Mouse (Mus musculus): Measurements from ENCODE around the gene Ankra2. TPM values are rescaled to one million over a fixed set of nuclear protein-coding genes. Genes with fewer than 3 reads are reported as not detected.

Gene Ankra2
- polyA plus RNA-seq, 1 experiment from 2014 or later: 20.6 TPM

DNA sequence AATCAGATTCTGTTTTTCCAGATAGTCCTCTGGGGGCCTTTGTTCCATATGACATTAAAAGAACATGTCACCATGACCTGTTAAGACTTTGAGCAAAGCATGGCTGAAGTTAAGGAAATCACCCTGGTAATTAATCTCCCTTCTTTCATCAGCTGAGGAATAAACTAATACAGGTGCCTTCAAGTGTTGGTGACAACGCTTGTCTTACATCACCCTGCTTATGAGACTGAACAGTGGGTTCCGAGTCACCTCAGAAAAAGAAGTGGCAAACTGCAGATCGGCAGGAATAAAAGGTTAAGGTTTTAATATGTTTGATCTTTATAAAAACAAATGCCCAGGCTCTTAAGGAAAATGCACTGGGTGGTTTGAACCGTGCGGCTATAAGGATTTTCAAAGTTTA is 16.8 kb downstream of the Ankra2 start, which contains the start of gene Gm21976:
Gene Gm21976 (plus strand): TSS at position 202 of the 400 bp plus-strand sequence.
- Histone ChIP-seq H3K4me3 (replicated peaks; ENCODE audit: low read length) (no peak within 1 kb of the TSS), H3K9ac (ENCODE audit: low read length) (no peak within 1 kb of the TSS), H3K9me3 (replicated peaks; ENCODE audit: control insufficient read depth, low read length) (no peaks in the 10 kb centered on the region), H3K4me1 (ENCODE audit: control insufficient read depth, insufficient read depth, low read length) (no peaks in the 10 kb centered on the region), H3K27me3 (ENCODE audit: control insufficient read depth, insufficient read depth, low read length) (no peaks in the 10 kb centered on the region), H3K4me2 (ENCODE audit: low read depth, low read length) (no peak within 1 kb of the TSS), H3K27ac (ENCODE audit: low read length) (no peak within 1 kb of the TSS), H3K36me3 (ENCODE audit: control insufficient read depth, insufficient read depth, low read length) (0 out of 2 replicates have a peak, but pooled peaks cover under 1% of the 10 kb centered on the region)
- 76% methylated on average over 5 of the region's 5 CpGs for WGBS
- ATAC-seq (ENCODE audit: insufficient read depth, low FRiP score): no peak

DNA sequence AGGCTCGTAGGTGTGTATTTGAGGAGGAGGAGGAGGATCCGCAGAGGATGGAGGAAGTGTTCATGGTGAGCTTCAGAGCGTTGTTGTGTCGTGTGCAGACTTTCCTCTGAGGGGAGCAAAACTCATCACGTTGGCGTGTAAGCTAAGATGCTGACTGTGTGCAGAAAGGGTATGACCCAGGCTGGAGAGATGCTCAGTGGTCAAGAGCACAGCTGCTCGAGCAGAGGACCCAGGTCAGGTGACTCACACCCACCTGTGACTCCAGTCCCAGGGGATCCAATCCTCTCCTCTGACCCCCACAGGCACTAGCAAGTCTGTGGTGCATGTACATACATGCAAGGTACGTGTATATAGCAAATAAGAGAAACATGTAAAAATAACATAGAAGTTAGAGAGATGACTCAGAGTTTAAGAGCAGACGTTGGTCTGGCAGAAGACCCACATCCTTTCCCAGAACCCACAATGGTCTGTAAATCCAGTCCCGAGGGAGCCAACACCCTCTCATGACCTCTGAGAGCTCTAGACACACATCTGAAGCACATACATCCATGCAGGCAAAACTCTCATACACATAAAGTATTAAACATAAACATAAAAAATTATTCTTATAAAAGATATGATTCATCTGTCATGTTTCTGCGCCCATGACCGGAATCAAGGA is 18.2 kb downstream of the Ankra2 start:
- Histone ChIP-seq H3K27ac (ENCODE audit: low read length) (no peak overlapping the region), H3K36me3 (ENCODE audit: control insufficient read depth, insufficient read depth, low read length) (no peaks in the 10 kb centered on the region), H3K4me2 (ENCODE audit: low read depth, low read length) (no peak overlapping the region), H3K9me3 (replicated peaks; ENCODE audit: control insufficient read depth, low read length) (no peaks in the 10 kb centered on the region), H3K4me1 (ENCODE audit: control insufficient read depth, insufficient read depth, low read length) (no peaks in the 10 kb centered on the region), H3K4me3 (replicated peaks; ENCODE audit: low read length) (no peak overlapping the region), H3K9ac (ENCODE audit: low read length) (no peak overlapping the region), H3K27me3 (ENCODE audit: control insufficient read depth, insufficient read depth, low read length) (no peaks in the 10 kb centered on the region)
- ATAC-seq (ENCODE audit: insufficient read depth, low FRiP score): no peak
- 76% methylated on average over 12 of the region's 12 CpGs for WGBS

DNA sequence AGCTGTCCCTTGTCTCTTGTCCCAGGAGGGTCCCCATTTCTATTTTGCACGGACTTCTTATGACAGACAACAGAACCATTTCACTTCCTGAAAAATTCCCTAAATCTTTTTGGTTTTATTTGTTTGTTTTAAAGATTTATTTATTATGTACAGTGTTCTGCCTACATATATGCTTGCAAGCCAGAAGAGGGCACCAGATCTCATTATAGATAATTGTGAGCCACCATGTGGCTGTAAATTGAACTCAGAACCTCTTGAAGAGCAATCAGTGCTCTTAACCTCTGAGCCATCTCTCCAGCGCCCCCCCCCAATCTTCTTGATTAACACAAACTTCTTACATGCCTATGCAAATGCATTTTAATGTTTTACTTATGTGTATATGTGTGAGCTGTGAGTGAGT is 27.8 kb downstream of the Ankra2 start:
- no peak overlapping the region for H3K4me3 ChIP-seq (replicated peaks; ENCODE audit: low read length)
- H3K9me3 ChIP-seq (replicated peaks; ENCODE audit: control insufficient read depth, low read length): no peaks in the 10 kb centered on the region
- ATAC-seq (ENCODE audit: insufficient read depth, low FRiP score): no peak
- 44% methylated on average over 2 of the region's 2 CpGs for WGBS
- no peak overlapping the region for H3K4me2 ChIP-seq (ENCODE audit: low read depth, low read length)
- no peak overlapping the region for H3K9ac ChIP-seq (ENCODE audit: low read length)
- H3K27ac ChIP-seq (ENCODE audit: low read length): no peak overlapping the region
- H3K36me3 ChIP-seq (ENCODE audit: control insufficient read depth, insufficient read depth, low read length): no peaks in the 10 kb centered on the region
- no peaks in the 10 kb centered on the region for H3K27me3 ChIP-seq (ENCODE audit: control insufficient read depth, insufficient read depth, low read length)
- H3K4me1 ChIP-seq (ENCODE audit: control insufficient read depth, insufficient read depth, low read length): no peaks in the 10 kb centered on the region

DNA sequence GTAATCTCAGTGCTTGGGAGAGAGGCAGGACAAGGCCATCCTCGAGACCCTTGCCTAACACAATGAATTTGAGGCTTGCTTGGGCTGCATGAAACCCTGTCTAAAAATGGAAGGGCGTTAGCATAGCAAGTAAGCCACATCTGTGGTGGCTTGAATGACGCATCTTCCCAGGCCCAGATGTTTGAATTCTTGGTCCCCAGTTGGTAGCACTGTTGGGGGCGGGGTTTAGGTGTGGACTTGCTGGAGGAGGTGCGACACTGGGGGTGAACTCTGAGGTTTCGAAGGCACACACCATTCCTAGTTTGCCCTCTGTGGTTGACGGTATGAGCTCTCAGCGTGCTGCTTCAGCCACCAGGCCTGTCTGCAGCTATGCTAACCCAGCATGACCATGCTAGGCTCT is 28.8 kb downstream of the Ankra2 start:
- Histone ChIP-seq H3K4me1 (ENCODE audit: control insufficient read depth, insufficient read depth, low read length) (no peaks in the 10 kb centered on the region), H3K36me3 (ENCODE audit: control insufficient read depth, insufficient read depth, low read length) (no peaks in the 10 kb centered on the region), H3K9me3 (replicated peaks; ENCODE audit: control insufficient read depth, low read length) (no peaks in the 10 kb centered on the region), H3K9ac (ENCODE audit: low read length) (no peak overlapping the region), H3K4me2 (ENCODE audit: low read depth, low read length) (no peak overlapping the region), H3K4me3 (replicated peaks; ENCODE audit: low read length) (no peak overlapping the region), H3K27me3 (ENCODE audit: control insufficient read depth, insufficient read depth, low read length) (no peaks in the 10 kb centered on the region), H3K27ac (ENCODE audit: low read length) (no peak overlapping the region)
- WGBS: 79% methylated on average over 8 of the region's 8 CpGs
- no peak for ATAC-seq (ENCODE audit: insufficient read depth, low FRiP score)

DNA sequence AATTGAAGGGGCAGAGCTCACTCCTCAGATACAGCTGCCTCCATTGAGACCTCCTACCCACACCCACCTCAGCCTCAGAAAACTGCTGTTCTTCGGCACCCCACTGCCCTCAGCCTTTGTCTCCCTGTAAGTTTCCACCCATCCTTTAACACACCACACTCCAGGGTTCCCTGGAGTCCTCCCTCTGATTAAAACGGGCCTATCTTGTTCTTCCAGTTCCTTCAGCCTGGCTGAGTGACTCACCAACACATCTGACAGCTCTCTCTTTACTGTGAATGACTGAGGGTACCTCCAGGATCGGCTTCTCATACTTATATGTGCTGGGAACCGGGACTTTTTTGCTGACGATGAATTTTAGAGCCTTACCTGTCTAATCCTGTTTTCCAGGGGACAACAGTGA is 33.2 kb downstream of the Ankra2 start:
- Histone ChIP-seq H3K36me3 (ENCODE audit: control insufficient read depth, insufficient read depth, low read length) (no peaks in the 10 kb centered on the region), H3K4me1 (ENCODE audit: control insufficient read depth, insufficient read depth, low read length) (0 out of 2 replicates have a peak, but pooled peaks cover 3% of the 10 kb centered on the region), H3K4me2 (ENCODE audit: low read depth, low read length) (no peak overlapping the region), H3K4me3 (replicated peaks; ENCODE audit: low read length) (no peak overlapping the region), H3K27ac (ENCODE audit: low read length) (peak overlapping the region; percentile 86), H3K27me3 (ENCODE audit: control insufficient read depth, insufficient read depth, low read length) (no peaks in the 10 kb centered on the region), H3K9ac (ENCODE audit: low read length) (no peak overlapping the region), H3K9me3 (replicated peaks; ENCODE audit: control insufficient read depth, low read length) (no peaks in the 10 kb centered on the region)
- peak; percentile 82 for ATAC-seq (ENCODE audit: insufficient read depth, low FRiP score)
- 39% methylated on average over 5 of the region's 5 CpGs for WGBS

DNA sequence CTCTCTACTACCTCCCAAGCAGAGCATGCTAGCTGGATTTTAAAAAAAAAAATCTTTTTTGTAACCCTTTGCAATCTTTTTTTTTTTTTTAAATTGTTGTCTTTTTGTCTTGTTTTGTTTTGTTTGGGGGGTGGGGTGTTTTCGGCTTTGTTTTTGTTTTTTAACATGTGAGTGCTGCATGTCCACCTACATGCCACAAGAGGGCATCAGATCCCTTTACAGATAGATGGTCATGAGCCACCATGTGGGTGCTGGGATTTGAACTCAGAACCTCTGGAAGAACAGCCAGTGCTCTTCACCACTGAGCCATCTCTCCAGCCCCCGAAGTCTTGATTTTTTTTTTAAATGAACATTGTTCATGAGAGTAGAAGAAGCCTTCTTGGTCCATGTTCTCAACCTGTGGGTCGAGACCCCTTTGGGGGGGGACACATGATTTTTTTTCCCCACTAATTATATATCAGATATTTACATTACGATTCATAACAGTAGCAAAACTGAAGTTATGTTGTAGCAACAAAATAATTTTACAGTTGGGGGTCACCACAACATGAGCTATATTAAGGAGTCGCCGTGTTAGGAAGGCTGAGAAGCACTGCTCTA is 35.1 kb downstream of the Ankra2 start:
- Histone ChIP-seq H3K27me3 (ENCODE audit: control insufficient read depth, insufficient read depth, low read length) (no peaks in the 10 kb centered on the region), H3K4me3 (replicated peaks; ENCODE audit: low read length) (no peak overlapping the region), H3K4me2 (ENCODE audit: low read depth, low read length) (no peak overlapping the region), H3K36me3 (ENCODE audit: control insufficient read depth, insufficient read depth, low read length) (no peaks in the 10 kb centered on the region), H3K4me1 (ENCODE audit: control insufficient read depth, insufficient read depth, low read length) (0 out of 2 replicates have a peak, but pooled peaks cover 3% of the 10 kb centered on the region), H3K9me3 (replicated peaks; ENCODE audit: control insufficient read depth, low read length) (no peaks in the 10 kb centered on the region), H3K9ac (ENCODE audit: low read length) (no peak overlapping the region), H3K27ac (ENCODE audit: low read length) (no peak overlapping the region)
- no peak for ATAC-seq (ENCODE audit: insufficient read depth, low FRiP score)
- 93% methylated on average over 6 of the region's 6 CpGs for WGBS

DNA sequence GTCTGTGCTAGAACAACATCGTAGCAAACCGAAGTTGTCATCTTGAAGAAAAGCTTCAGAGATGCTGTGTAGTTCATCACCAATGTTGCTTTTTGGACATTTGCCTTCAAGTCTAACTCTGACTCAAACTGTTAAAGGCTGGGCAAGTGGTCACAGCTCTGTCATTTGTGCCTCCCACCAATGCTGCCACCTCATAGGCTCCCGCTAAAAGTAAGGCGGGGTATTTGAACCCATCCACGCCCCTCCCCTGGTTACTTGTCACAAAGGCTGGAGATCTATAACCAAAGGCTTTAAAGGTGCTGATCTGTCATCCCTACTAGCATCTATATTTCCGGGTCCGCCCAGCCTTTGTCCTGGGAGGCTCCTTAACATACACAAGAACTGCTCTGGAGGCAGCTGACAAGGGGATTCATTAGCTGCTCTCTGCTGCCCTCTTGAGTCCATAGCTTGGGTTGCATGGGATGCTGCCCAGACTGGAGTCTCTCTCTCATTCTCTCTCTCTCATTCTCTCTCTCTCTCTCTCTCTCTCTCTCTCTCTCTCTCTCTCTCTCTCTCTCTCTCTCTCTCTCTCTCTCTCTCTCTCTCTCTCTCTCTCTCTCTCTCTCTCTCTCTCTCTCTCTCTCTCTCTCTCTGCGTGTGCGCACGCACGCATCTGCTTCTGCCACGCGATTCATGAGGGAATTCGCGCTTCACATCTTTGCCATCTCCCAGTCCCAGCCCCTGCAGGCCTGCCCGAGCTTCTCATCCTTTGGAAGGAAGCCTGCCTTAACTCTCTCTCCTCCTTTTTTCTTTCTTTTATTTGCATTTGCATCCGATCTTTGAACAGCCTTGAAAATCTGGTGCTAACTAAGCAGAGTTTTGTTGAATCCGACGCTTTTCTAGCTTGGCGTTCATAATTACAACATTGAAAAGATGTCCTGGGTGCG is 36.2 kb downstream of the Ankra2 start:
- Histone ChIP-seq H3K27me3 (ENCODE audit: control insufficient read depth, insufficient read depth, low read length) (no peaks in the 10 kb centered on the region), H3K4me1 (ENCODE audit: control insufficient read depth, insufficient read depth, low read length) (0 out of 2 replicates have a peak, but pooled peaks cover 3% of the 10 kb centered on the region), H3K36me3 (ENCODE audit: control insufficient read depth, insufficient read depth, low read length) (no peaks in the 10 kb centered on the region), H3K9ac (ENCODE audit: low read length) (no peak overlapping the region), H3K9me3 (replicated peaks; ENCODE audit: control insufficient read depth, low read length) (no peaks in the 10 kb centered on the region), H3K4me2 (ENCODE audit: low read depth, low read length) (peak overlapping the region; percentile 37; the same call in 1 of the 2 replicates), H3K4me3 (replicated peaks; ENCODE audit: low read length) (no peak overlapping the region), H3K27ac (ENCODE audit: low read length) (0 out of 2 replicates have a peak overlapping the region, but pooled peaks have one; percentile 21)
- ATAC-seq (ENCODE audit: insufficient read depth, low FRiP score): peak; percentile 88
- 45% methylated on average over 21 of the region's 21 CpGs for WGBS

DNA sequence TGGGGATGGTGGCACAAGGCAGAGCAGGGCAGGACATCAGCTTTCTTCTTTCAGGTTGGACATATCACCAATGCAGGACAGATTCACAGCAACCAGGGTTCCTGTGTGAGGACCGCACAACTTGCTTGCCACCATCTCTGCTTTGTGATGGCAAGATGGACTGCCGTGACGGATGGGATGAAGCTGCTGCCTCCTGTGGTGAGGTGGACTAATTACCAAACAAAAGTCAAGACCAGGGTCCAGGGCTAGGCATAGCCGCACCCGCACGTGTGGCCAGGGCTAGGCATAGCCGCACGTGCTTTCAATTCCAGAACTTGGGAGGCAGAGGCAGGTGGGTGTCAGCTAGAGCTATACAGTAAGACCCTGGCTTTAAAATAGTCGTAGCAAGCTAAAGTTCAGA is 42.4 kb downstream of the Ankra2 start:
- no peak overlapping the region for H3K4me2 ChIP-seq (ENCODE audit: low read depth, low read length)
- H3K4me1 ChIP-seq (ENCODE audit: control insufficient read depth, insufficient read depth, low read length): peaks cover 14% of the 10 kb centered on the region
- WGBS: 94% methylated on average over 9 of the region's 9 CpGs
- no peaks in the 10 kb centered on the region for H3K9me3 ChIP-seq (replicated peaks; ENCODE audit: control insufficient read depth, low read length)
- no peak for ATAC-seq (ENCODE audit: insufficient read depth, low FRiP score)
- no peaks in the 10 kb centered on the region for H3K27me3 ChIP-seq (ENCODE audit: control insufficient read depth, insufficient read depth, low read length)
- no peak overlapping the region for H3K27ac ChIP-seq (ENCODE audit: low read length)
- H3K36me3 ChIP-seq (ENCODE audit: control insufficient read depth, insufficient read depth, low read length): peaks cover 6% of the 10 kb centered on the region; the same call in 1 of the 2 replicates
- H3K9ac ChIP-seq (ENCODE audit: low read length): no peak overlapping the region
- no peak overlapping the region for H3K4me3 ChIP-seq (replicated peaks; ENCODE audit: low read length)

Data from stomach, embryonic 16.5 days (tissue).